Mouse (Mus musculus): ENCODE measurements at regions not wholly inside any gene's neighbourhood (a gene's known extent, or its start where the extent isn't known, plus 50 kb on each side); places are given as distances from the start of the nearest gene placed in this dataset.
A peak's percentile ranks its signal among the peaks of the same experiment; 100 is the strongest.

GRCm38 (mm10) chr8:116137765-116138164, 367.0 kb upstream of the Dynlrb2 start:
- no peak for DNase-seq (ENCODE audit: low spot score in 2 of 2)

DNA sequence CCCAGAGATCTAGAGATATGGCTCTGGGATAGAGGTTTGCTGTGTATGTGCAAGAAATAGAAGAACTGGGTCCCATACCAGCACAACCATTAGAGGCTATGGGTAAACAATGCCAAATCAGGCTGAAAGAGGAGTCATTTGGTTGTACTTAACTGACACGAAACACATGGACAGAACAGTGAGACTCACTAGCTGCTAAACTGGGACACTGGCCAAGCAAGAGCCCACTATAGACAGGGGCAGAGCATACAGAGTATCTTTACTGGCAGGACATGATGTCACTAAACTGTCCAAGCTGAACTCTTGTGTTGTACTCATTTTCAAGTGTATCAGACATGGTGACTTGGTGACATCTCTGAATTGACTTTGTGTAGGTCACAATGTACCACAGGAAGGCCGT, 371.3 kb upstream of the Dynlrb2 start:
- no peak for DNase-seq (ENCODE audit: low spot score in 2 of 2)

- DNase-seq (ENCODE audit: low spot score in 2 of 2): no peak
Measured at GRCm38 (mm10) chr8:116133084-116133483, 371.7 kb upstream of the Dynlrb2 start.

GRCm38 (mm10) chr8:116120067-116120466, 384.7 kb upstream of the Dynlrb2 start:
- no peak for DNase-seq (ENCODE audit: low spot score in 2 of 2)

- DNase-seq (ENCODE audit: low spot score in 2 of 2): peak in 1 of 2 experiments; percentile 9
Measured at GRCm38 (mm10) chr8:116117919-116118318, 386.9 kb upstream of the Dynlrb2 start.

DNA sequence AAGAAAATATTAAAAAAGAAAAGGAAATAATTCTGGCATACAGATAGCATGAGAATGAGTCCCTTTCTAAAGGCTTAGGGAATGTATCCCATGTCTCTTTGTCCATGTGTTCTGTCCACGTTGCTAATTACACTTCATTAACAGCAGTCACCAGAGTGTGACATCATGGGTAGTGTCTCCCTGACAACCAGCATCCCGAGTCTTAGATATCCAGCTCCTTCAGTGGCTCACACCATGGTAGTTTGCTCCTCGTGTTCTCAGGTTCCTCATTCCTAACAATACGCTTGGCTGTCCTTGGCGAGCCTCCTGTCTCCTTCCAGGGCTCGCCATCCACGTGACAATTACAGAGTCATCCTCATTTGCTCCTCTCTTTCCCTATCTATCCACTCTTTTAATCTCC, 388.1 kb upstream of the Dynlrb2 start:
- no peak for DNase-seq (ENCODE audit: low spot score in 2 of 2)

DNA sequence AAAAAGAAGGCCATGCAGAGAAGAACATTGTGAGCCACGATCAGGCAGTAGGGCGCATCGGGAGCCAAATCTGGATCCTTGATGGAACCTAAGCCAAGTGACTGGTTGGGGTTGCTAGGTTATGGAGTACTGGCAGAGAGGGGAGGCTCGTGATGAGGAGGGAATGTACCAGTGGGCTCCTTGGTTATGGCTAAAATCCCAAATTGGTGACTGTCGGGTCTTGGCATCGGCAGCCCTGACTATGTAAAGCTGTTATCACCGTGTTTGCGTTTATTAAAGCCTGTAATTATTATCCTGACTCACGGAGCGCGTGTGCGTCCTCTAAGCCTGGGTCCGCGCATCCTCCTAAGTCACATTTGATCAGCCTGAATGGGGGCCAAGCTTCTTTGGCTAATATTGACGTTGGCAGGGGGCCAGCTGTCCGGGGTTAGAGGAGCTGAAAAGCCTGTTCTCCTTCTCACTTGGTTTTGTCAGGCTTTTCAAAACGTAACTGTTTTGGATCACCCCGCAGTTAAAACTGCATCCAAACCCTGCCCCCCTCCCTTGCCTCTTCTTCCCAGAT, 388.9 kb upstream of the Dynlrb2 start:
- peak; percentile 58 to 68 for DNase-seq (ENCODE audit: low spot score in 2 of 2)

DNA sequence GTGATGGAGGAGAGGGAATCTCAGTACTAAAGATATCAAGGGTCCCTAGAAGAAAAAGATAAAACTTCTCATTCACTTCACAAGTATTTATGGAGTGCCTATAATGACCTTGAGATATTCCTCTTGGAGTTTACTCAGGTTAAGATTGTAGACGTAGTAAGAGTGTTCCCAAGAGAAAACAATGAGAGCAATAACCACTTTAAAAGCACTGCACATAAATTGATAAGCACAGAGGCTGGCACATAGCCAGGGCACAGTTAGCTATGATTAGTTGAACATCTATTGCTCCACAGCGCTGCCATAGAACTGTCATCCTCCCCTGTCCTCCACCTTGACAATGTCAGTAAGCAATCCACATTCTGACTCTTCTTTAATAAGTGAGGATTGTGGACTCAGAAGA, 389.8 kb upstream of the Dynlrb2 start:
- DNase-seq (ENCODE audit: low spot score in 2 of 2): no peak

- DNase-seq (ENCODE audit: low spot score in 2 of 2): peak; percentile 48 to 63
Measured at GRCm38 (mm10) chr8:116114502-116114901, 390.3 kb upstream of the Dynlrb2 start.

DNA sequence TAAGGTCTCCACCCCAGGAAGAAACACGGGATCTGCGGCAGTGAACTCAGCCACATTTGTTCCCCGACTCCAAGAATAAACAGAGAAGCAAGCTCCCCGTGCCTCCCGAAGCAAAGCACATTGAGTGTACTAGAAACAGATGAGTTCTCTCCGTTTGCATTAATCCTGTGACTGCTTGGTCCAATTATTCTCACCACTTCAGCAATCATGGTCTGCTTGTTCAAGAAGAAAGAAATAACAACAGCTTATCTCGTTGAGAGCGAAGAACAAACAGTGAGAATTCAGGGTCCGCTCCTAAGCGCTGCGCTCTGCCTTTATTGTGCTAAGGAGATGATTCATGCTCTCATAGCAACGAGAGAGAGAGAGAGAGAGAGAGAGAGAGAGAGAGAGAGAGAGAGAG, 393.6 kb upstream of the Dynlrb2 start:
- no peak for DNase-seq (ENCODE audit: low spot score in 2 of 2)

DNA sequence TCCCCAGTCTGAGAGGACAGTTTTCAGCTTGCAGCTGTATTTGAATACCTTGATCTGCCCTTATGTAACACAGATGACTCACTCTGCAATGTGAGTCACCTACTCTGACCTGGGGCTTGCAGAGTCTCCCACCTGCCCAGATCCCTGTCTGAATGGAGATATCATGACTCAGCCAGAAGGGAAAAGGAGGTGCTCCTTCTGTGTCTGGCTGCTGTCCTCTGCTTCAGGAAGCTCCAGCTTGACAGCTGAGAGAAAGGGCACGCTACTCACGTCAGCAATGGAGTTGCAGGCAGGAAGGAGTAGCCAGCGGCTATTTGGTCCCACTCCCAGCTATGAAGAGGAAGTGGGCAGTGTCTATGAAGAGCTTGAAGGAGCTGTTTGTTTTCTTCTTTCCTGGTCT, 389.1 kb upstream of the Maf start:
- DNase-seq (ENCODE audit: low spot score in 2 of 2): no peak

- no peak for DNase-seq (ENCODE audit: low spot score in 2 of 2)
Measured at GRCm38 (mm10) chr8:116083156-116083555, 375.6 kb upstream of the Maf start.

GRCm38 (mm10) chr8:116078849-116079407, 371.3 kb upstream of the Maf start:
- DNase-seq (ENCODE audit: low spot score in 2 of 2): no peak

GRCm38 (mm10) chr8:116071497-116071896, 363.9 kb upstream of the Maf start:
- DNase-seq (ENCODE audit: low spot score in 2 of 2): no peak

DNA sequence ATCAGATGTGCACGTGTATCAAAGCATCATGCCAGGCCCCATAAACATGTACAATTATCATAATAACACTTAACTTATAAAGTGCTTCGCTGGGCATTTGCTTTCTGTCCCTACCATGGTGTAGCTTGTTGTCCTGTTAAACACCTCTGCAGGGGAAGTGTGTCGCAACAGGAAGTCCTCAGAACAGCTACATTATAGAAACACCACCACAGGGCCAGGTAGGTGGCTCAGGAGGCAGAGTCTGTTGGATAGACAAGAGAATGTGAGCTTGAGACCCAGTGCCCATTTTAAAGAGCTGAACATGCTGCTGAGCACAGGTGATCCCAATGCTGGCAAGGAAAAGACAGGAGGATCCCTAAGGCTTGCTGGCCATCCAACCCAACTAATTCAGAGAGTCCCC, 361.9 kb upstream of the Maf start:
- DNase-seq (ENCODE audit: low spot score in 2 of 2): no peak

GRCm38 (mm10) chr8:116067978-116068375, 360.4 kb upstream of the Maf start:
- DNase-seq (ENCODE audit: low spot score in 2 of 2): no peak

GRCm38 (mm10) chr8:116067182-116067977, 359.8 kb upstream of the Maf start:
- no peak for DNase-seq (ENCODE audit: low spot score in 2 of 2)

- DNase-seq (ENCODE audit: low spot score in 2 of 2): no peak
Measured at GRCm38 (mm10) chr8:116065871-116066270, 358.3 kb upstream of the Maf start.

DNA sequence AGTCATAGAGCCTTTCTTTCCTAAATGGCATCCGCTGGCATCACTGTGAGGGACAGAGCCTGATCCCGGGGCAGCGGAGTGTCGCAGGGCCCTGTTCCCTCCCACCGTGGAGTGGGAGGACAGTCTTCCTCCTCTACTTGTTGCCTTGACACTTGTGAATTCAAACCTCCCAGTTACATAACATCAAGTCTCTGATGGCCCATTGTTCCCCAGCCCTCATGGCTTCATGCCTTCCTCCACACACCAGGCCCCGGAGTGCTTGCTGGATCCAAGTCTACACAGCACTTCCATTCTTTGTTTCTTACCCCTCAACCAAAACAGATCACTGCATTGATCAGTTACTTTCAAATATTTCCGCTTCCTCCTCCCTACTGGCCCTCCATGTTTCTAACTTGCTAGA, 357.7 kb upstream of the Maf start:
- DNase-seq (ENCODE audit: low spot score in 2 of 2): no peak

DNA sequence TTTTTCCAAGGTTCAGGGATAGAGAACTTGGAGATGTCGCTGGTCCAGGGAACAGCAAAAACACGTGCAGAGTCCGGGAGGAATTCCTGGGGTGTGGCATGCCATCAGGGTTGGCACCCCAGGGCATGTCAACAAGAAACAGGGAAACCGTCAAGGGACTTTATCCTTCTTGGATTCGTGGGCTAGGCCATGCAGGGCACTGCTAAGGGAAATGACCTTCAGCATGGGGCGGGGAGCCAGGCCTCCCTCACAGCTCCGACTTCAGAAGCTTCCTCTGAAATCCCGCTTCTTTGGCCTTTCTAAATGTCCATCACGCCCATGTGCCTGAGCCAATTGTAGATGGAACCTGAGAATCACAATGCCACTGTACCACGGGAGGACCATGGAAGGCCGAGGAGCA, 357.0 kb upstream of the Maf start:
- DNase-seq (ENCODE audit: low spot score in 2 of 2): no peak

DNA sequence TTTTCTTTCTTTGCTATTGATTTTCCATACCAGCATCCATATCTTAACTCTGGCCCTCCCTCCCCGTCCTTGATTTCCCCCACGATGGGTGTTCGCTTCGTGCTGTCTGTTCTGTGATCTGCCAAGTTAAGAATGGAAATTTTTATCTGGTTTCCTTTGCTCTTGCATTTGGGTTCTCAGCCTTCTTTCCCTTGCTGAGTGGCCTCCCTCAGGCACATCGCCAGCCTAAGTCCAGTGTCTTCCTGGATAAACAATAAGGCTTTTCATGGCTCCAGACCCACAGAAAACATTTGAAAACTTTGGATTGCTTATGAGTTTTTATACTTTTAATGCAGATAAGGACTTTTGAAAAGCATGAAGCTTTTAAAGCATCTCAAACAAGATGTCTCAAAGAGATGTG, 355.9 kb upstream of the Maf start:
- DNase-seq (ENCODE audit: low spot score in 2 of 2): peak in 1 of 2 experiments; percentile 1

- no peak for DNase-seq (ENCODE audit: low spot score in 2 of 2)
Measured at GRCm38 (mm10) chr8:116053483-116053882, 345.9 kb upstream of the Maf start.

- no peak for DNase-seq (ENCODE audit: low spot score in 2 of 2)
Measured at GRCm38 (mm10) chr8:116053043-116053442, 345.4 kb upstream of the Maf start.
